ENCODE assay signal across 8 mouse cellular contexts in the genomic region with DNA sequence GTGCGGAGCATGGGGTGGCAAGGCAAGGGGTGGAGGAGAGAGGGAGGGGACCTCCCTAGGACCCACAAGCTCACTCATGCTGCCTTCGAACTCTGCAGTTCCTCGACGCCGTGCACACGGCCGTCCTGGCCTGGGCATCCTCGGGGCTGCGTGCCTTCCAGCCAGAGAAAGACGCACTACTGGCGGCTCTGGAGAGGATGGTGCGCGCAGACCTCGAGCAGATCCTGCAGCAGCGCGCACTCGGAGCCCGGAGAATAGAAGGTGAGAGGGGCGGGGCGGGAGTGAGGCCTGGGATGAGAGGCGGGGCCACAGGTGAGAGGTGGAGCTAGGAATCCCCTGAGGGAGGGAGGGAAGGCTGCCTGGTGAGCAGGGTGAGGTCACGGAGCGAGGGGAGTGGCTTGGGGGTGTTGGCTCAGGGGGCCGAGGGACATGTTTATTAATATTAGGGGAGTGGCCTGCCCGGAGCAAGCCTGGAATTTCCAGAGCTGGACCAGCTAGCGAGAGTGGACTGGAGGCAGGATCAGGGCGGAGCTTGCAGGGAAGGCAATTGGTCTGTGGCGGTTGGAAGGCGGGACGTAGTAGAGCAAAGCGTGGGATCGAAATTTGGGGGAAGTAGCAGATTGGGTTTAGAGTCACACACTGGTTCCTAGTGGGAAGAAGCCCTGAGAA. TPM values are rescaled to one million over a fixed set of nuclear protein-coding genes. Genes with fewer than 3 reads are reported as not detected.
A peak's percentile ranks its signal among the peaks of the same experiment; 100 is the strongest.
DNase-seq lines count a peak whose midpoint lies in the region; ATAC-seq lines count a peak whose summit lies in the region.

No protein-coding gene starts in this region.

- 0 out of 2 replicates have a peak, but pooled peaks cover 5% of the 10 kb centered on the region for H3K36me3 ChIP-seq in embryonic facial prominence, embryonic 12.5 days
- no peaks in the 10 kb centered on the region for H3K36me3 ChIP-seq in heart, embryonic 13.5 days
- H3K36me3 ChIP-seq in kidney, embryonic 16.5 days (ENCODE audit: insufficient read depth, low read length) = no peaks in the 10 kb centered on the region

- DNase-seq in cerebellum, postnatal 14 days = peak; percentile 38 to 61
- no peak for DNase-seq in cerebellum, postnatal 36 days
- DNase-seq in lung, postnatal 25 days (ENCODE audit: low spot score) = peak; percentile 92
- peak; percentile 60 for DNase-seq in retina, postnatal 7 days (ENCODE audit: low read depth, low spot score)
- no peak for DNase-seq in thymus, postnatal 10 days (ENCODE audit: low spot score in 2 of 2)

- peak overlapping the region; percentile 73 for H3K4me2 ChIP-seq in embryonic facial prominence, embryonic 12.5 days (replicated peaks)
- H3K4me2 ChIP-seq in heart, embryonic 13.5 days = peak overlapping the region; percentile 74
- H3K4me2 ChIP-seq in kidney, embryonic 16.5 days (replicated peaks; ENCODE audit: low read depth, low read length) = peak overlapping the region; percentile 59

- H3K4me1 ChIP-seq in embryonic facial prominence, embryonic 12.5 days = peaks cover 19% of the 10 kb centered on the region
- H3K4me1 ChIP-seq in heart, embryonic 13.5 days = peaks cover 21% of the 10 kb centered on the region
- H3K4me1 ChIP-seq in kidney, embryonic 16.5 days (ENCODE audit: insufficient read depth, low read length) = peaks cover 14% of the 10 kb centered on the region

- peak overlapping the region; percentile 51 for H3K9ac ChIP-seq in embryonic facial prominence, embryonic 12.5 days
- H3K9ac ChIP-seq in heart, embryonic 13.5 days = peak overlapping the region; percentile 69
- peak overlapping the region; percentile 47 for H3K9ac ChIP-seq in kidney, embryonic 16.5 days (replicated peaks; ENCODE audit: low read length)

- no peaks in the 10 kb centered on the region for H3K9me3 ChIP-seq in embryonic facial prominence, embryonic 12.5 days
- no peaks in the 10 kb centered on the region for H3K9me3 ChIP-seq in heart, embryonic 13.5 days
- H3K9me3 ChIP-seq in kidney, embryonic 16.5 days (ENCODE audit: low read length) = no peaks in the 10 kb centered on the region

- H3K4me3 ChIP-seq in embryonic facial prominence, embryonic 12.5 days = peak overlapping the region; percentile 41
- peak overlapping the region; percentile 47 for H3K4me3 ChIP-seq in heart, embryonic 13.5 days
- H3K4me3 ChIP-seq in kidney, embryonic 16.5 days (ENCODE audit: low read length) = peak overlapping the region; percentile 42

- H3K27me3 ChIP-seq in embryonic facial prominence, embryonic 12.5 days = peaks cover 30% of the 10 kb centered on the region
- H3K27me3 ChIP-seq in heart, embryonic 13.5 days (replicated peaks) = peaks cover 63% of the 10 kb centered on the region
- H3K27me3 ChIP-seq in kidney, embryonic 16.5 days (ENCODE audit: insufficient read depth, low read length) = peaks cover 22% of the 10 kb centered on the region

- ATAC-seq in embryonic facial prominence, embryonic 12.5 days (ENCODE audit: insufficient number of reproducible peaks, insufficient read depth, low FRiP score, low TSS enrichment) = peak; percentile 78
- peak; percentile 45 for ATAC-seq in heart, embryonic 13.5 days (ENCODE audit: extremely low read depth, insufficient number of reproducible peaks, low FRiP score, low TSS enrichment)
- ATAC-seq in kidney, embryonic 16.5 days (ENCODE audit: low FRiP score, low TSS enrichment) = peak; percentile 87

- H3K27ac ChIP-seq in embryonic facial prominence, embryonic 12.5 days = 0 out of 2 replicates have a peak overlapping the region, but pooled peaks have one; percentile 41
- no peak overlapping the region for H3K27ac ChIP-seq in heart, embryonic 13.5 days (replicated peaks)
- H3K27ac ChIP-seq in kidney, embryonic 16.5 days (ENCODE audit: low read length) = no peak overlapping the region

- WGBS in embryonic facial prominence, embryonic 12.5 days = under 1% methylated on average over 32 of the region's 32 CpGs
- WGBS in heart, embryonic 13.5 days = under 1% methylated on average over 32 of the region's 32 CpGs
- WGBS in kidney, embryonic 16.5 days = 1% methylated on average over 32 of the region's 32 CpGs

RNA-seq across cellular contexts. Expression of gene Fam129c, which starts 5.4 kb away (rescaled TPM):
- polyA plus RNA-seq in embryonic facial prominence, embryonic 12.5 days (2016; fragmentation: Nextera tagmentation; extraction: Ambion mirVana) = 4.5 and 6.2 TPM in 2 replicates
- 1.2 and 1.8 TPM in 2 replicates for polyA plus RNA-seq in heart, embryonic 13.5 days (2015; fragmentation: Nextera tagmentation; extraction: Ambion mirVana)
- polyA plus RNA-seq in kidney, embryonic 16.5 days (2015; fragmentation: Nextera tagmentation; extraction: Ambion mirVana) = 4.6 and 5.3 TPM in 2 replicates

RNA-seq across cellular contexts. Expression of gene Colgalt1, which starts 8.0 kb away (rescaled TPM):
- polyA plus RNA-seq in embryonic facial prominence, embryonic 12.5 days (2016; fragmentation: Nextera tagmentation; extraction: Ambion mirVana) = 72.7 and 72.8 TPM in 2 replicates
- polyA plus RNA-seq in heart, embryonic 13.5 days (2015; fragmentation: Nextera tagmentation; extraction: Ambion mirVana) = 54.8 and 58.3 TPM in 2 replicates
- 77.6 and 78.5 TPM in 2 replicates for polyA plus RNA-seq in kidney, embryonic 16.5 days (2015; fragmentation: Nextera tagmentation; extraction: Ambion mirVana)

RNA-seq across cellular contexts. Expression of gene Pgls, which starts 10.8 kb away (rescaled TPM):
- polyA plus RNA-seq in embryonic facial prominence, embryonic 12.5 days (2016; fragmentation: Nextera tagmentation; extraction: Ambion mirVana) = 230 and 236 TPM in 2 replicates
- polyA plus RNA-seq in heart, embryonic 13.5 days (2015; fragmentation: Nextera tagmentation; extraction: Ambion mirVana) = 169 and 172 TPM in 2 replicates
- polyA plus RNA-seq in kidney, embryonic 16.5 days (2015; fragmentation: Nextera tagmentation; extraction: Ambion mirVana) = 244 and 252 TPM in 2 replicates

RNA-seq across cellular contexts. Expression of gene Slc27a1, which starts 34.1 kb away (rescaled TPM):
- 48.4 and 48.6 TPM in 2 replicates for polyA plus RNA-seq in embryonic facial prominence, embryonic 12.5 days (2016; fragmentation: Nextera tagmentation; extraction: Ambion mirVana)
- polyA plus RNA-seq in heart, embryonic 13.5 days (2015; fragmentation: Nextera tagmentation; extraction: Ambion mirVana) = 18.2 and 18.3 TPM in 2 replicates
- polyA plus RNA-seq in kidney, embryonic 16.5 days (2015; fragmentation: Nextera tagmentation; extraction: Ambion mirVana) = 49.8 and 56.2 TPM in 2 replicates

RNA-seq across cellular contexts. Expression of gene Nxnl1, which starts 36.4 kb away (rescaled TPM):
- not detected in 2 replicates for polyA plus RNA-seq in embryonic facial prominence, embryonic 12.5 days (2016; fragmentation: Nextera tagmentation; extraction: Ambion mirVana)
- not detected in 2 replicates for polyA plus RNA-seq in heart, embryonic 13.5 days (2015; fragmentation: Nextera tagmentation; extraction: Ambion mirVana)
- 0.24 and 0.31 TPM in 2 replicates for polyA plus RNA-seq in kidney, embryonic 16.5 days (2015; fragmentation: Nextera tagmentation; extraction: Ambion mirVana)

Comparison
In these comparisons a context has a peak if more than half of its experiments do, and no peak if none do; other contexts are left out.
1. DNase-seq: peak in cerebellum, postnatal 14 days (2 of 2), lung, postnatal 25 days (single experiment) and retina, postnatal 7 days (single experiment); none in cerebellum, postnatal 36 days (0 of 2) and thymus, postnatal 10 days (0 of 2).
2. Peak in every context shown above with its lines, with median percentiles within 50 percentile points of each other: ATAC-seq, H3K4me2 ChIP-seq, H3K4me3 ChIP-seq and H3K9ac ChIP-seq.